Mouse (Mus musculus): ENCODE results near the gene Arf4.
"Not testable (repeated sequence)": the region's sequence is repeated elsewhere in the genome, so short reads cannot be mapped to it uniquely, and the experiment has no call there.

- TF ChIP-seq POLR2A (IDR thresholded peaks at IDR 0.05; ENCODE audit: borderline replicate concordance, extremely low read depth, insufficient read depth, insufficient read length, poor library complexity, severe bottlenecking); CTCF (IDR thresholded peaks at IDR 0.05; ENCODE audit: borderline replicate concordance, extremely low read depth, insufficient read depth, insufficient read length): not testable (repeated sequence)
Observed at GRCm38 (mm10) chr14:26674476-26675169, 36.7 kb downstream of the Arf4 start.

All from brain, embryonic 14.5 days (tissue).